Mouse (Mus musculus) CD8-positive naive resting alpha-beta T cell, adult 57 days (primary cell): ENCODE results near the gene Ptprn. TPM values are rescaled to one million over a fixed set of nuclear protein-coding genes. Genes with fewer than 3 reads are reported as not detected.

Experiments used
- total RNA-seq: library from RNA; stranded (reverse); gene quantifications from one replicate; pipeline ENCODE4 v1.2.4, GENCODE M21; 2023

Gene Ptprn
- total RNA-seq = 0.24 TPM

GRCm38 (mm10) chr1:75264091-75264880 lies at the start of gene Ptprn:
TSS of gene Ptprn (minus strand) at chr1:75264502.

DNA sequence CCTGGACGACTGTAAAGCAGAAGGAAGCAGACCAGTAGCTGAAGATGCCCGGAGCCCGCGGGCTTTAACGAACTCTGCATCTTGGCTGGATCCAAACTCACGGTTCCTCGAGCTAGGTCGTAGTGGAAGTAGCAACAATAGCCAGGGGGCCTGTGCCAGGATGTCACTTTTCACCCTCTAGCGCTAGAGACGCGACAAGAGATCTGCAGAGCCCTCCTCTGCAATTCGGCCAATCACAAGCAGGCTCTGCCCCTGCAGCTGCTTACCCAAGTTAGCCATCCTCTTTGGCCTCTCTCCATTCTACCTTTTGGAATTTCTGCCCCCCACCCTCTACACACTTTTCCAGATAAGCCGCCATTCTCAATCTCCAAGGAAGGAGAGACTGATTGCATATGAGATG lies 13.9 kb upstream of the Ptprn start, which contains the start of gene Resp18:
Gene Resp18, minus strand, starts transcription at position 188 of the 400 bp plus-strand sequence.

DNA sequence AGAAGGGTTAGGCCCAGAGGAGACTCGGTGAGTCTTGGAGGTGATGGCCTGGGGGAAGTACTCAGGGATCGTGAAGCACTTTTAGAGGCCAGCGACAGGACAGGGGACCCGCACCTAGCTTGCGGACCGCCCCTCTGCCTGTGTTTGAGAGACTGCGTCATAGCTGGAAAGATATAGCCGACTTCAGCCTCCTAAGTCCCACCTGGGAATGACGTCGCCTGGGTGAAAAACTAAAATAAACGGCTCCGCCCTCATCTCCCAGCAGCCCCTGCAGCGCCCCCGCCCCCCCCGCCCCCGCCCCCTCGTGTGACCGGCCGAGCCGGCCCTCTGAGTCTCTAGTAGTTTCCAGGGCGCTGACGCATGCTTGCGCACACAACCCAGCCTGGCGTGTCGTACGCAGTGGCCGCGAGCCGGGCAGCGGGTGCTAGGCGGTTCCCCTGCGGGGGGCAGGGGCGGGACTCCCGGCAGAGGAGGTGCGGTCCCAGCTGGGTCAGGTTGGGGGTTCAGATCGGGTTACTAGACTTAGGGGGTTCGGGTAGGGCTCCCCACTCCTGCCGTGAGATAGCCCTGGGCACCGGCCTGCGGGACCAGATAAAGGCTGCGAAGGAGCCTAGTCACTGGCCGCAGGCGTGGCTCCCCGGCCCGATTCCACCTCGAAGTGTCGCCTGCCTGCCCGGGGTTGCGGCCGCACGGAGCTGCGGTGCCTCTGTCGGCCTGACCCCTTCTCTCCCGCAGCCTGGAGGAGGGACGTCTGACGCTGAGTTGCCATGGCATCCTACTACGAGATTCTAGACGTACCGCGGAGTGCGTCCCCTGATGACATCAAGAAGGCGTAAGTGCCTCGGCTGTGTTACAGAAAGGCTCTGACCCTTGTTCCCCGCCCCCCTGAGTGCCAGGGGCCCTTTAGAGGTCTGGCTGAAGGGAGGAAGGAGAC lies 27.9 kb downstream of the Ptprn start, which contains the start of gene Dnajb2:
Gene Dnajb2, plus strand, starts transcription at position 290 of the 934 bp plus-strand sequence.

DNA sequence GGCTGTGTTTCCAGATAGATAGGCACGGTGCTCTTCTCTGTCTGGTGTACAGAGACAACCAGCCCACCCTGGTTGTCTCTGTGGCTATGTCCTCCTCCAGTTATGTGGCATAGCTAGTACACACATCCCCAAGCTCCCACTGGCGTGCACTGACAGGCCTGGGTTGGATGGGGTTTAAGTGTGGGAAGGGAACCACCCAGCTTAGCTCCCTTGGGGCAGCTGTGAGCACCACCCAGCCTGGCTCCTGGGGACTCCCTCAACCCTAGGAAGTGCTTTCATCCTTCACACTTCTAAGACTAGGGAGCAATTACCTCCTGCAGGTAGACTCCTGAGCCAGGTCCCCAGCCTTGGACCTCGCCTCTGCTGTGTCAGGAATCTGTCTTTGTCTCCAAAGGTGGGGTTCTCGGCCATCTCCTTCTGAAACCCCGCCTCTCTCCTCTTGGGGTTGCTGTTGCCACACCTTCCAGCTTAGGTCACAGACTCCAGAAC lies 32.6 kb downstream of the Ptprn start, which contains the start of gene A630095N17Rik:
Gene A630095N17Rik, minus strand, starts transcription at position 439 of the 489 bp plus-strand sequence.

DNA sequence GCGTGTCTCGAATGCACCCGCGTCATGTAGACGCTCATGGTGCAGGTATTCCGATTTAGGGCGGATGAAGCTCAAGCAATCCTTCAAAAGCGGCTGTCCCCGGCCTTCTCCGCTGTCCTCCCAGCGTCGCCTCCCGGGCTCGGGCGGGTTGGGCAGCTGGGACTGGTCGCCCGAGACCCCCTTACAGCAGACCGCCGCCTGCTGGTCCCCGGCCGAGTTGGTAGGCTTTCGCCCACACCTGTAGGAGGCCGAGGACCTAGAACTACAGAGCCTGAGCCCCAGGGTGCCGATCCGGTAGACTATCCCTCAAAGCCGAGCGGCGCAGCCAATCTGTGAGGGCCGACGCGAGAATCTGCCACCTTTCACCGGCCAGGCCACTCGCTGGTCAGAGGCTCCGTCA lies 44.8 kb downstream of the Ptprn start, which contains the start of gene Tuba4a:
Gene Tuba4a, minus strand, starts transcription at position 335 of the 400 bp plus-strand sequence.

DNA sequence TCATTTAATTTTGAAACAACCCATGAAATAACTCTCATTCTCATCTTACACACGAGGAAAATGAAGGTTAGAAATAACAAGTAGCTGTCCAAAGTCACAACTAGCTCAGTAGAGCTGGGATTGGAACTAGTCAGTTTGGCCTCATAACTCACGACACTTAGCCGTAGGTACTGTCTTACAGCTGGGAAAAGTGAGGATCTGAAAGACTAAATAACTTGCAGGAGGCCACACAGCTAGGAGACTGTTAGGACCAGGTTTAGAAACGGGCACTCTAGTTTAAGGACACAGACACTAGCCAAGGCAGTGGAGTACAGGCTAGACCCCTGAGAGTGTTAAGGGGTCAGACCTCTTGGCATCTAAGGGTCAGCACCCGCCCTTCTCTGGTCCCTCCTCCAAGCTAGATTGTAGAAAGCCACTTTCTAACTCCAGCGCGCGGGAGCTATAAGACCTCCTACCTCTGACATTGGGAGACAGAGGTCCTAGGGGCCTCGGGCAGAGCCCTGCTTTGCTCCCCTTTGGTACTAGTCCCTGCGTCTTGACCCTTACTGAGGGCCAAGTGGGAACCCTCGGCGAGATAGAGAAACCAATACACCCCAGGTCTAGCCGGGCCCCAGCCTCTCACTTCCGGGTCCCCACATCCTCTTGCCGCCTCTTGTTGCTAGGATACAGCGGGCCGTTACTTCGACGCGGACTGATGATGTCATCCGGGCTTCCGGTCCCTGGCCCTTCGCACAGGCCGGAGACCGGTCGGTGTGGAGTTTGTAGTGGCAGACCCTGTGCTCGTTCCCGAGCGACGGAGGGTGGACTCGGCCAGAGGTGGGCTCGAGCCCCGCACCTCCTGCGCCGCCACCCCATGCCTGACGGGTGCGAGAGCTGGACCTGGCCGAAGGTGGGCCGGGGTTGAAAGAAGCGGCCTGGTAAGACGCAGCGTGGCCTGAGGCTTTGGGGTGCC lies 53.9 kb downstream of the Ptprn start, which contains the start of the genes Glb1l and Stk16:
Gene Glb1l, minus strand, starts transcription at position 678 of the 952 bp plus-strand sequence.
Gene Stk16, plus strand, starts transcription at position 703 of the 952 bp plus-strand sequence.

Other genes starting within 250 kb of the Ptprn start
- 2.5 TPM for gene Nhej1, start 139.3 kb downstream of the Ptprn start, total RNA-seq
- 2.6 TPM for gene Slc23a3, start 130.6 kb downstream of the Ptprn start, total RNA-seq
- 109 TPM for gene Cnppd1, start 121.8 kb downstream of the Ptprn start, total RNA-seq
- 63.0 TPM for gene Retreg2, start 121.7 kb downstream of the Ptprn start, total RNA-seq
- gene Zfand2b, start 95.9 kb downstream of the Ptprn start, total RNA-seq = 32.3 TPM
- gene Abcb6, start 84.1 kb downstream of the Ptprn start, total RNA-seq = 6.2 TPM
- 24.3 TPM for gene Ankzf1, start 72.4 kb downstream of the Ptprn start, total RNA-seq
- 28.4 TPM for gene Atg9a, start 72.3 kb downstream of the Ptprn start, total RNA-seq
- 11.1 TPM for gene Glb1l, start 53.7 kb downstream of the Ptprn start, total RNA-seq
- 97.7 TPM for gene Stk16, start 53.7 kb downstream of the Ptprn start, total RNA-seq
- 185 TPM for gene Tuba4a, start 44.6 kb downstream of the Ptprn start, total RNA-seq
- not detected for gene A630095N17Rik, start 32.4 kb downstream of the Ptprn start, total RNA-seq
- gene Dnajb2, start 28.1 kb downstream of the Ptprn start, total RNA-seq = 52.1 TPM
- not detected for gene Resp18, start 13.9 kb upstream of the Ptprn start, total RNA-seq
- gene Dnpep, start 53.5 kb upstream of the Ptprn start, total RNA-seq = 34.9 TPM
- gene Des, start 95.8 kb upstream of the Ptprn start, total RNA-seq = 0.21 TPM
- gene Speg, start 110.8 kb upstream of the Ptprn start, total RNA-seq = 0.80 TPM
- gene Gmppa, start 171.4 kb upstream of the Ptprn start, total RNA-seq = 59.5 TPM
- gene Asic4, start 185.9 kb upstream of the Ptprn start, total RNA-seq = not detected
- gene Chpf, start 214.8 kb upstream of the Ptprn start, total RNA-seq = 22.0 TPM
- gene Tmem198, start 215.0 kb upstream of the Ptprn start, total RNA-seq = 3.1 TPM
- 5.1 TPM for gene Obsl1, start 241.9 kb upstream of the Ptprn start, total RNA-seq
- 3.0 TPM for gene Inha, start 242.6 kb upstream of the Ptprn start, total RNA-seq